Mouse (Mus musculus) forebrain, embryonic 10.5 days (tissue): Measurements from ENCODE around the gene Serpind1. TPM values are rescaled to one million over a fixed set of nuclear protein-coding genes. Genes with fewer than 3 reads are reported as not detected.

Experiments used
- DNase-seq: peaks from one replicate; pipeline ENCODE4 v3.0.0-alpha.2; 2017; ENCODE audit warnings: low spot score; ENCODE audit errors: extremely low spot score
- H3K27ac ChIP-seq: fragments of 300-500 bp; sonication (generic); 2 replicates; pipeline ENCODE4 v1.5.1; 2016; ENCODE audit warnings: mild to moderate bottlenecking
- H3K27me3 ChIP-seq: fragments of 300-500 bp; sonication (generic); 2 replicates; pipeline ENCODE4 v1.6.1; 2016; ENCODE audit warnings: mild to moderate bottlenecking; ENCODE audit not compliant: poor library complexity, severe bottlenecking
- H3K36me3 ChIP-seq: fragments of 300-500 bp; sonication (generic); replicated peaks from 2 replicates; pipeline ENCODE4 v1.6.1; 2016; ENCODE audit warnings: mild to moderate bottlenecking, moderate library complexity
- H3K4me1 ChIP-seq: fragments of 300-500 bp; sonication (generic); 2 replicates; pipeline ENCODE4 v1.6.1; 2016
- H3K4me3 ChIP-seq: fragments of 300-500 bp; sonication (generic); 2 replicates; pipeline ENCODE4 v1.5.1; 2016; ENCODE audit warnings: mild to moderate bottlenecking, moderate library complexity
- H3K9me3 ChIP-seq: fragments of 300-500 bp; sonication (generic); 2 replicates; pipeline ENCODE4 v1.6.1; 2016; ENCODE audit warnings: mild to moderate bottlenecking, moderate library complexity
- WGBS: fragments of 180-500 bp; shearing (Covaris S2); methylation state at CpG from one replicate; pipeline ENCODE4 v1.1.7; 2016; 5-methylcytosine and 5-hydroxymethylcytosine counted together
- polyA plus RNA-seq: library from polyadenylated mRNA; unstranded; fragments of >200 nt; fragmentation: Nextera tagmentation; extraction: Ambion mirVana; gene quantifications from 2 replicates; pipeline ENCODE4 v1.2.1, GENCODE M21; 2016

Gene Serpind1
- polyA plus RNA-seq, 1 experiment from 2014 or later = 0.20 TPM

GRCm38 (mm10) chr16:17382306-17382705 is 51.1 kb downstream of the Serpind1 start:
- 91% methylated on average over 4 of the region's 4 CpGs for WGBS
- Histone ChIP-seq H3K36me3 (peaks cover 18% of the 10 kb centered on the region), H3K4me1 (no peaks in the 10 kb centered on the region), H3K27me3 (no peaks in the 10 kb centered on the region), H3K27ac (no peak overlapping the region), H3K9me3 (no peaks in the 10 kb centered on the region), H3K4me3 (no peak overlapping the region)
- DNase-seq = no peak

- H3K27me3 ChIP-seq = no peaks in the 10 kb centered on the region
- H3K27ac ChIP-seq = no peak overlapping the region
- no peaks in the 10 kb centered on the region for H3K9me3 ChIP-seq
- no peaks in the 10 kb centered on the region for H3K4me1 ChIP-seq
- H3K4me3 ChIP-seq = no peak overlapping the region
- H3K36me3 ChIP-seq = peaks cover 14% of the 10 kb centered on the region
- 88% methylated on average over 2 of the region's 2 CpGs for WGBS
- DNase-seq = no peak
Measured at GRCm38 (mm10) chr16:17383594-17384326, 52.6 kb downstream of the Serpind1 start.

- peaks cover 4% of the 10 kb centered on the region; the same call in 1 of the 2 replicates for H3K9me3 ChIP-seq
- H3K36me3 ChIP-seq = peaks cover 5% of the 10 kb centered on the region; the same call in 1 of the 2 replicates
- 90% methylated on average over 4 of the region's 4 CpGs for WGBS
Measured at GRCm38 (mm10) chr16:17392784-17393183, 61.6 kb downstream of the Serpind1 start.

More at GRCm38 (mm10) chr16:17392784-17393183, 61.6 kb downstream of the Serpind1 start:
- Histone ChIP-seq H3K4me3 (no peak overlapping the region), H3K27ac (no peak overlapping the region), H3K4me1 (no peaks in the 10 kb centered on the region), H3K27me3 (no peaks in the 10 kb centered on the region)
- DNase-seq = no peak

Other genes with a start within 250 kb of the Serpind1 start
- 138 and 155 TPM in 2 replicates for gene Ppil2, start 220.1 kb upstream of the Serpind1 start, polyA plus RNA-seq
- 153 and 164 TPM in 2 replicates for gene 2610318N02Rik, start 206.2 kb upstream of the Serpind1 start, polyA plus RNA-seq
- gene Sdf2l1, start 199.0 kb upstream of the Serpind1 start, polyA plus RNA-seq = 110 and 118 TPM in 2 replicates
- gene Ydjc, start 186.8 kb upstream of the Serpind1 start, polyA plus RNA-seq = 5.8 and 6.9 TPM in 2 replicates
- 0.32 and 0.48 TPM in 2 replicates for gene Ccdc116, start 184.1 kb upstream of the Serpind1 start, polyA plus RNA-seq
- gene Ube2l3, start 128.7 kb upstream of the Serpind1 start, polyA plus RNA-seq = 436 and 440 TPM in 2 replicates
- gene Rimbp3, start 122.8 kb upstream of the Serpind1 start, polyA plus RNA-seq = 1.2 and 1.6 TPM in 2 replicates
- gene Hic2, start 97.8 kb upstream of the Serpind1 start, polyA plus RNA-seq = 14.7 and 16.5 TPM in 2 replicates
- gene Tmem191c, start 55.3 kb upstream of the Serpind1 start, polyA plus RNA-seq = 7.8 and 8.8 TPM in 2 replicates
- gene Snap29, start 74.6 kb downstream of the Serpind1 start, polyA plus RNA-seq = 11.5 and 12.0 TPM in 2 replicates
- 38.6 and 39.2 TPM in 2 replicates for gene Pi4ka, start 74.9 kb downstream of the Serpind1 start, polyA plus RNA-seq
- gene Crkl, start 120.6 kb downstream of the Serpind1 start, polyA plus RNA-seq = 72.9 and 73.4 TPM in 2 replicates
- gene Aifm3, start 158.2 kb downstream of the Serpind1 start, polyA plus RNA-seq = 1.3 and 2.8 TPM in 2 replicates
- 78.1 and 92.3 TPM in 2 replicates for gene Lztr1, start 177.3 kb downstream of the Serpind1 start, polyA plus RNA-seq
- gene Thap7, start 199.8 kb downstream of the Serpind1 start, polyA plus RNA-seq = 51.7 and 53.4 TPM in 2 replicates
- 0.26 and 0.51 TPM in 2 replicates for gene Lrrc74b, start 229.9 kb downstream of the Serpind1 start, polyA plus RNA-seq
- 0.46 and 0.62 TPM in 2 replicates for gene P2rx6, start 230.5 kb downstream of the Serpind1 start, polyA plus RNA-seq